Mouse (Mus musculus): ENCODE data around the gene Arl16. TPM values are rescaled to one million over a fixed set of nuclear protein-coding genes. Genes with fewer than 3 reads are reported as not detected.
A peak's percentile ranks its signal among the peaks of the same experiment; 100 is the strongest.

Arl16 gene
- total RNA-seq, 2 experiments from 2014 or later = 57.9 to 61.5 TPM

DNA sequence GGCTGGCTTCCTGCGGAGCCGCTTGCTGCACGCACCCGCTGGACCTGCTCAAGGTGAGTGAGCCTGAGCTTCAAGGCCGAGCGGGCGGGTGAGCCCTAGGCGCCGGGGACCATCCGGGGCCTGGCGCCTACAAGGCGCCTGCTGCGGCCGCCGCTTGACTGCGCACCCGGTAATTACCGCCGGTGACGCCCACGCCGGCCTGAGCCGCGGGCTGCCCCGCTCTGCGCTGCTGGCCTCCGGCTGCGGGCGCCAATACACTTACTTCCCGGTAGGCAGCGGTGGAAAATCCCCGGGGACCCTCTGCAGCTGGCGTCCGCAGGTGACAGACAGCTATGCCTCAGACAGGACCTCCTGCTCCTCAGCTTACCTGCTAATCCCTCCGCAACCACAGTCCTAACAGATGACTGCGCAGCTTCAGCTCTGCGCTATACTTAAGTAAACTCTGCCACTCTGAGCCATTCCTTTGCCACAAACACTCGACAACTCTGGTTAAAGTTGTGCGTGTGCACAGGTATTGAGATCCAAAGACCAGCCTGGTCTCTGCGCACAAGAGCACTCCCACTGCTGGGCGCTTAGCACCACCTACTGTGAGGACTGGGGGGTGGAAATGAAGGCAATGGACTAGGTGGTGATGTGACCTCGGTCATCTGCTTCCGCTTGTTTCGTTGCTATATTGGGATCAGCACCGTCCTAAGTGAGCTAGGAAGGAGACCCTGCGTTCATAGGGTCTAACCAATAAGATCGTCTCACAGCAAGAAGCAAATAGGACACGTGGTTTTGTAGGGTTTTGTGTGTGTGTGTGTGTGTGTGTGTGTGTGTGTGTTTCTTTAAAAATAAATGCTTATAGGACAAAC lies 24.8 kb upstream of the Arl16 start:
- DNase-seq (ENCODE audit: low spot score in 2 of 2) = peak; percentile 23 to 35

DNA sequence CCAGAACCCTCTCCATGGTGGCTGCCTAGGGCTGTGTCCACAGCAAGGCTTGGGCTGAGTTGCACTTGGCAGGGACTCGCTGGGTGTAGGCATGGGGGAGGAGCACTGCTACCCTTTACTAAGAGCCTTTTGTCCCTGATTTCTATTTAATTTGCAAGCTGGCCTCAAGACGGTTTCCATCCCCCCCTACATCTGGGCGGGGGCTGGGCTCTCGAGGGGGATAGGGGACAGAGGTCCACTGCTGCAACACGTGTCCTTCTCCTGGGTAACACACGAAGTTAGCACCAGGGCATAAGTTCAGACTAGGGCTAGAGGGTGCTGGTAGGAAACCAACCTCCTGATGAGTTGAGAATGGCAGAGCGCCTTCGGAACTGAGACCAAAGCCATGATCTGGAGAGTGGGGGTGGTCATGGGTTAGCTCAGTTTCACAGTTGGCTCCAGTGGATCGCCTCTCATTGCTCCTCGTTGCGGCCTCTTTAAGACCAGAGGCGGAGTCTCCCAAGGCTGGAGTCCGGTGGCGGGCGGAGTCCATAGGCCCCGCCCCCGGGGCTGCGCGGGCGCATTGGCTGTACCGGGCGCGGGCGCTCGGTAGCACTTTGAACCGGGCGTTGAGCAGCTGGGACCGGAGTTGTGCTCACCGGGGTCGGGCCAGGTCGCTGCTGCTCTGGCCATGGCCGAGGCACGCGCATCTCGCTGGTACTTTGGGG lies 24.1 kb upstream of the Arl16 start, which contains the start of gene Slc25a10:
Gene Slc25a10 (plus strand): TSS at position 524 of the 707 bp plus-strand sequence.
- DNase-seq (ENCODE audit: low spot score in 2 of 2) = peak; percentile 83 to 87

DNA sequence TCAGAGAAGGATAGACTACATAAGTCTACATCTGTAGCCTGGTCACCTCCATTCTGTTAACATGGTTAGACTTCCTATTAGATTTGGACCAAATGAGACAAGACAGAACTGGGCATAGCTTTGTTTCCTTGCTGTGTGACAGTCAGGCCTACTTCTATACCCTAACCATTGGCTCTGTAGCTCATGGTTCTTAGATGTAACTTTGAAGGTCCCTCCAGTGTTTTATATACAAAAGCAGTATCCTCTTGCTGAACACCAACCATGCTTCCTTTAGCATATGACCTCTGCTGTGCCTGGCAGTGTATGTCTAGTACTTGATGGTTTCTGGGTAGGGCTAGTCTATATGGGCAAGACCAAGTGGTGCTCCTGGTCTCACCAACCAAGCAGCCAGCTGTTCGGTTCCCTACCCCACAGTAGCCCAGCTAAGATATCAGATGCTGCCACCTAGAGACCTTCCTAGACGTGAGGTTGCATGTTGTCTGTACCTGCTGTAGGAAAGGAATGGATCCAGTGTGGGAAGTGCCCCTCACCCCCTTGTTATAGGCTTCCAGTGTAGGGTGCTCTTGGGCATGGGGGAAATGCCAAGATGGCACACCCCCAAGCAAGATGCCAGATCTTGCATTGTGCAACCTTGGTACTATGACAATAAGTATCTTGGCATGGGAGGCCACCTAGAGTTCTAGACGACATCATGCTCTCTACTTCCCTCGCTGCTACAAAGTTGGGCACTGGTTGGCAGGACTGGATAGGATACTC lies 23.1 kb upstream of the Arl16 start:
- peak; percentile 28 to 39 for DNase-seq (ENCODE audit: low spot score in 2 of 2)

DNA sequence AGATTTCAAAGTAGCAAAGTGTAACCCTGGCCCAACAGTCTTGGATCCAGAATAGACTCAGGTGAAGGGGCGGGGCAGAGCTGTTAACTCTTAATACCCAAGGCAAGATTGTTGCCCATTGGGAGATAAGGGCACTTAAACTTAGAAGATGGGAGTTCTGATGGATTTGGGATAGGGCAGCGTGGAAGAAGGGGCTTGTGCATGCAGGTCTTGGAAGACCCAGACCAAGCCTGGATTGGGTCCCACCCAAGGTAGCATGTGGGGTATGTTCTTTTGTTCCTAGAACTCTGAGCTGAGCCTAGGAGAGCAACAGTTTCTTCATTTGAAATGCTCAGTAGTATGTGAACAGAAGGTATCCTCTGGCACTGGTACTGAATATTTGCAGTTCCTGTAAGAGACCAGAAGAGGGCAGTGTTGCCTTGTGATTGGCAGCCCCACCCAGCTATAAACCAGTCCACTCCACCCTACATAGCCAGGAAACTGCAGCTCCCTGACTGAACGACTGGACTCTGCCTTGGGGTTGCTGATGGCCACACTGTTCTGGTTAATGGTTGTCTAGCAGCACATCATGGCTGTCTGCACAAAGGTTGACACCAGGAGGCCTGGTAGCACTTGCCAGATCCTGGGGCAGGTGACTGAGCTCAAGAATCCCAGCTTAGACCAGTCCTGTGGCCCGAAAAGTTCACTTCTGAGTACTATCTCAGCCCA lies 21.8 kb upstream of the Arl16 start:
- DNase-seq (ENCODE audit: low spot score in 2 of 2) = peak; percentile 63 to 74

DNA sequence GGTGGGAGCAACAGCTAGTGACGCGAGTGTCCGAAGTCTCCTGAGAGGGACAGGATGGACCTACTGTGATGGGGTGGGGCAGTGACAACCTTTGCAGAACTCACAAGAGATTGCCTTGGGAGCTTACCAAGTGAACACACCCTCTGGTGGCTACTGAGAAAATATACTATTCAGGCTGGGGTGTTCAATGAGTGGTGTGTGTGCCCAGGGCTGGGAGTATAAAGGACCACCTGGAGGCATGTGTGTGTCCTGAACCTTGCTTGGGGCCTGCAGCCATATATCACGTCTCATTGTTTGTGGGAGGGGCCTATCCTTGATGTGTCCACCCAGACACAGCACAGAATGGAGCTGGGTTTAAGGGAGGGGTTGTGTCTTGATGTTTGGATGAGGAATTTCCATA lies 21.1 kb upstream of the Arl16 start:
- DNase-seq (ENCODE audit: low spot score in 2 of 2) = no peak

DNA sequence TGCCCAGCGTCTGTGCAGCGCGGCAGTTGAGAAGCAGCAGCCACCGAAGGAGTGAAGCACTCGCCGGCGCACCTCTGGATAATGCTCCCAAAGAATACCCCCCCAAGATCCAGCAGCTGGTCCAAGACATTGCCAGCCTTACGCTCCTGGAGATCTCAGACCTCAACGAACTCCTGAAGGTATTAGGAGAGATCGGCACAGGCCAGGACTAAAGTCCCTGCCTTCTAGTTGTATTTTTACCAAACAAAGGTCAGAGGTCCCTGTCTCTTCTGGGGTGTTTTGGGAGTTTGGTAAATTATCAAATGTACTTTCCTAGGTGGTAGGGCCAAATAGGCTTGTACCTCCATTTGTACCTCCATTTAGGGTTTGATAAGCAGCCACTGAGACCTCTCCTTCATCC lies 17.8 kb upstream of the Arl16 start:
- no peak for DNase-seq (ENCODE audit: low spot score in 2 of 2)

DNA sequence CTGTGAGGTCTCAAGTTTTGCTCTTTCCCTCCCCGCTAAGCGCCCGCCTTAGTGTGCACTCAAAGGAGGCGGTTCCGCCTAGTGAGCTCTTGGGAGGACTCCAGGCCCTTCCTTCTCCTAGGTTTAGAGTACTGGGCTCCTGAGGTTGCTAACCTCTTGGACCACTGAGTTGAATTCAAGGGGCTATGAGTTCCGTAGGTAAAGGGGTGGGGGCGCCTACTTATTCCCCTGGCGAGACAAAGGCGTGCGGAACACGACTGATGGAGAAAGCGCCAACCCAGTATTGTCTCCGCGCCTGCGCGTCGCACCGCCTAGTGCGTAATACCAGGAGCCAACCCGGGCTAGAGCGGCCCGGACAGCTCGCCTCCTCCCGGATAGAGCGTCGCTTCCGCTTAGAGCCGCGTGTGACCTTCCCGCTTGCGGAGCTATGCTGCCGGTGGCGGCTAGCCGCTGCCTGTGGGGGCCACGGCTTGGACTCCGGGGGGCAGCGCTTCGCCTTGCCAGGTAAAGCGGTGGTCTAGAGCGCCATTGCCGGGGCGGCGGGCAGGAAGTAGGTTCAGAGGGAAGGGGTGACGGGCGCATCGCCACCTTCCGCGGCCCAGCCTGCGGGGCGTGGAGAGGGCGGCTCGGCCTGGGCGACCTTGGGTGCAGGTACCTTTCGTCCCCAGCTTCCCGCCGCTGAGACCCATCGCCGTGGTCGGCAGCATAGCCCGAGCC lies 17.0 kb upstream of the Arl16 start, which contains the start of gene Mrpl12:
Gene Mrpl12 (plus strand): TSS at position 349 of the 717 bp plus-strand sequence.
- peak; percentile 88 to 89 for DNase-seq (ENCODE audit: low spot score in 2 of 2)

DNA sequence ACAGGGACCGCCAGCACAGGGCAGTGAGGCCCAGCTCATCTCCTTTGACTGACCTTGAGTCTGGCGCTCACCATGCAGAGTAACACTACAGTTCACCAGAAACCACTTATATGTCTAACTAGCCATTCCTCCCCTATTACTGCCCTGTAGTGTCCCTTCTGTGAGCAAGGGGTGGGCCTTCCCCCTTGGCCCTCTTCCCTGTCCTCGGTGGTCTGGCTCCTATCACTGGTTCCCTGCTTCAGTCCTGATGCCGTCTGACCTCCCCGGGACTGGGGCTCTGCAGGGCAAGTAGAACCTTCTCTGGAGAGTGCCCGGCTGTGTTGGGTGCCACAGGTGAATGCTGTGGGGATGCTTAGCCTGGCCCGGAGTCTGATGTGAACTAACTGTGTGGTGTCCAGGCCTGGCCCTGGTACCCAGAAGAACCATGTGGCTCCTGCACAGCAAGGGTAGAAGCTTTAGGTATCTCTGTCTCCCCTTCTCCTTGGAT lies 16.1 kb upstream of the Arl16 start:
- no peak for DNase-seq (ENCODE audit: low spot score in 2 of 2)

DNA sequence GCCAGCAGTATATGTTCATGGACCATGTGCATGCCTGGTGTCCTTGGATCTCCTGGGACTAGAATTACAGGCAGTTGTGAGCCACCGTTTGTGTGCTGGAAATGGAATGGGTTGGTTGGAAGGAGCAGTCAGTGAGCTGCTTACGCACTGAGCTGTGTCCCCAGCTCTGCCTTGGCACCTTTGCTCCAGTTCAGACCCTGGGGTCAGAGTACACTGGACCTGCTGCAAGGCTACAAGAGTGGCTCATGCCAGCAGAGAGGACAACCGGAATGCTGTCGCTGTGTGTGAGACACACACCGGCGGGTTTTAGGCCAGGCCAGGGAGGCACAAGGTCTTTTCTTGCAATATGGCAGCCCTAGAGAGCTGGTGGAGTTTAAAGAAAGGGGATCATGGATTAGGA lies 4.6 kb upstream of the Arl16 start:
- no peak for DNase-seq (ENCODE audit: low spot score in 2 of 2)

DNA sequence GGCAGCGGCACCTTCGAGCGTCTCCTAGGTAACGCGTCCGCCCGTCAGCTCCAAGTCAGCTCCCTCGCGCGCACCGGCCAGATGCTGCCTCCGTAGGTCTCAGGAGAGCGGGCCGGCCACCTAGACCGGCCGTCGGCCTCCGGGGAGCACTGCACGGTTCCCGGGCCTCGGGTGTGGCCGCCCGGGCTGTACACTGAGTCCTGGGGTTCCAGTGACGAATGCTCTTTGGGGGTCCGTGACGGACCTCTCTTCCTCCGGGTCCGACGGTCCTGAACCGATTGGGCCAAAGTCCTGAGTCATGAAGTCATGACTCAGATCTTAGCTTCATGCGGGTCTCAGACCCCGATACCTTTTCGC lies 307 bp upstream of the Arl16 start:
- DNase-seq (ENCODE audit: low spot score in 2 of 2) = no peak

DNA sequence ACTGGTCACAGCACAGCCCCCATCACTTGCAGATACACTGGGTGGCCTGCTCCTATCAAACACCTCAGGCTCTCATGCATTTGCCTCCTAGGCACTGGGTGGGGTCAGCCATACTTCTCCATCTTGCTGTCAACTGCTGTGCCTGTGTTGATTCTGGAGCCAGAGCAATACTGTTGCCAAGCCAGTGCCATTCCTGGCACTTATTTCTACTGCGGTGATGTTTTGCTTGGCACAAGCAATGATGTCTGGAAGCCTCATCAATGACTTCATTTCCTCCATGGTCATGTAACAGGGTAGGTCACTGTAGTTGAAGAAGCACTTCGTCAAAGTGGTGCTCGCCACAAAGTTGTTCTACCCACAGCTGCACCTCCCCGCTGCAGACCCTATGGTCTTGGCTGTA lies 1.9 kb downstream of the Arl16 start:
- DNase-seq (ENCODE audit: low spot score in 2 of 2) = no peak

DNA sequence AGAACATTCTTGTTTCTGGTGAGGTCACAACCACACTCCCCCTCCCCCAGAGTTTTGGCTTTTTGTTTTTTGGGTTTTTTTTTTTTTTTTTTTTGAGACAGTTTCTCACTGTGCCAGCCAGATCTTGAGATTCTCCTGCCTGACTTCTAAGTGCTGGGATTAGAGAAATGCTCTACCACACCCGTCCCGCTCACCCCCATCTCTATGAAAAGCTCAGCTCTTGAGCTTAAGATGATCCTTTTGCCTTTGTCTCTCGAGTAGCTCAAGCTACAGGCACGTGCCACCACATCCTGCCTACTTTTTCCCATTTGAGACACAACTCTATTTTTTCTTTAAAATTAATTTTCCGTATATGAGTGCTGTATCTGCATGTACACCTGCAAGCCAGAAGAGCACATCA lies 3.0 kb downstream of the Arl16 start:
- no peak for DNase-seq (ENCODE audit: low spot score in 2 of 2)

DNA sequence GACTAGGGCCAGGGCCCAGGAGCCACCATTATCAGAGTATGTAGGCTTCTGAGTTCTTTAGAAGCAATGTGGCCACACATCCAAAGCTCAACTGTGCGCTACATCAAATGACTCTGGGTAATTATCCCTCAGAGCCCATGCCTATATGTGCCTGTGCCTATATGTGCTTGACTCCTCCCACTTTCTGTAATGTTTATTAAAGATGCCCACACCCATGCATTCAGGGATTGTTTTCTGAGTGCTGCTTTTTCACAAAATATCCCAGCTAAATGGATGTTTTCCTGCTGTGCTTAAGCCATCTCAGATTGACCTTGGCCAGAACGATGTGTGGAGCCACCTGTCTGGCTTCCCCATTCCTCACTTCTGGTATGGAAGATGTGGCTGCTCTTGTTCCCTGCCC lies 3.9 kb downstream of the Arl16 start:
- DNase-seq (ENCODE audit: low spot score in 2 of 2) = no peak

DNA sequence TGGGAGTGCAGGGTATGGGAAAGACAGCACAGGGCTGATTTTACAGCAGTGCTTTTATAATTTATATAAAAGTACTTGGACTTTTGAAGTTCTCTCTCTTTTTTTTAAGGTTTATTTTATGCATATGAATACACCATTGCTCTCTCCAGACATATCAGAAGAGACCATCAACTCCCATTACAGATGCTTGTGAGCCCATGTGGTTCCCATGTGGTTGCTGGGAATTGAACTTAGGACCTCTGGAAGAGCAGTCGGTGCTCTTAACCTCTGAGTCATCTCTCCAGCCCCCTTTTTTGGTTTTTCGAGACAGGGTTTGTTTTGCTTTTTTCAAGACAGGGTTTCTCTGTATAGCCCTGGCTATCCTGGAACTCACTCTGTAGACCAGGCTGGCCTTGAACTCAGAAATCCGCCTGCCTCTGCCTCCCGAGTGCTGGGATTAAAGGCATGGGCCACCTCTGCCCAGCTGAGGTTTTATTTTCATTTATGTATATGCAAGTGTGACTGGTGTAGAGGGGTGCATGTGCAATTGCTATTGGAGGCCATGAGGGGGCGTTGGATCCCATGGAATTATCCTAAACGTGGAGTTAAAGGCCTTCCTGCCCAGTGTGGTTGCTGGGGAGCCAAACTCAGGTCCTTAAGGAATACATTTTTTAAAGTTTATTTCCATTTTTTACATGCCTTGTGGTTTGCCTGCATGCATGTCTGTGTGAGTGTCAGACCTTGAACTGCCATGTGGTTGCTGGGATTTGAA lies 8.4 kb downstream of the Arl16 start:
- DNase-seq (ENCODE audit: low spot score in 2 of 2) = no peak

DNA sequence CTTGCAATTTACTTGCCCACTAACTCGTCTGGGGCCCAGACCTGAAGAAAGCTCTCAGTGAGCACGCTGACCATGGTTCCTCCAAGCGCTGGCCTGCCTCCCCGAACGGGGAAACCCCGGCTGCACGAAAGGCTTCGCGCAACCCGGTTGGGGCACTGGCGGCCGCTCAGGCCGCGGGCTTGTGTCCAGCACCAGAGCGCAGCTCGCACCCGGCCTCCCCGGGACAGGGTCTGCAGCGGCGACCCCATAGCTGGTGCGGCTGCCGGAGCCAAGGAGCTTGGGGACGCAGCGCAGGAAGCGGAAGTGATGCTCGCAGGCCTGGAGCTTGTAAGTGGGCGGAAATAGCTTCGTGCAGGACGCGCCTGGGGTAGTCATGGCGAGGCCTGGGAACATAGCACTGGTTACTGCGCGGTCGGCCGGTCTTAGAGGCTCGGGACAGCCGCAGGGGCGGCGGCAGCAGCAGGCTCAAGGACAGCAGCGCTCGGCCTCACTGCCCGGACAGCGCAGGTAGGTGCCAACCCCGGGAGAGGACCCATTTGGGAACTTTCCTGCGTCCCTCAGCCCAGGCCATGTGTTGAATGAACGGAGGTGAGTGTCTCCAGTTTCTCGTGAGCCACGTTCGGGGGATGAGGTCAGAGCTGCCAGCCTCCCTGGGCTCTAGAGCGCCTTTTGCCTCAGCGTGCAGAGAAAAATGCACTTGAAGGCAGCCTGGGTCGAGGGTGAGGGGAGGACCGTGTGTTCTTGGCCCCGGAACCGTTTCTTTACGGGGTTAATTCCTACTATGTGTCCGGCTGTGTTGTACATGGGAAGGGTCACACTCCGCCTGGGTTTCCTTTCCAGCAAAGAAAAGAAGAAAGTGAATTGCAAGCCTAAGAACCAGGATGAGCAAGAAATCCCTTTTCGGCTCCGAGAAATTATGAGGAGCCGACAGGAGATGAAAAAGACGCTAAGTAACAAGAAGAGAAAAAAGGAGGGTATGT lies 9.3 kb downstream of the Arl16 start, which contains the start of the genes Oxld1 and Ccdc137:
Gene Oxld1 (minus strand): TSS at position 297 of the 980 bp plus-strand sequence.
Gene Ccdc137 (plus strand): TSS at position 344 of the 980 bp plus-strand sequence.
- DNase-seq (ENCODE audit: low spot score in 2 of 2) = peak; percentile 79 to 81

DNA sequence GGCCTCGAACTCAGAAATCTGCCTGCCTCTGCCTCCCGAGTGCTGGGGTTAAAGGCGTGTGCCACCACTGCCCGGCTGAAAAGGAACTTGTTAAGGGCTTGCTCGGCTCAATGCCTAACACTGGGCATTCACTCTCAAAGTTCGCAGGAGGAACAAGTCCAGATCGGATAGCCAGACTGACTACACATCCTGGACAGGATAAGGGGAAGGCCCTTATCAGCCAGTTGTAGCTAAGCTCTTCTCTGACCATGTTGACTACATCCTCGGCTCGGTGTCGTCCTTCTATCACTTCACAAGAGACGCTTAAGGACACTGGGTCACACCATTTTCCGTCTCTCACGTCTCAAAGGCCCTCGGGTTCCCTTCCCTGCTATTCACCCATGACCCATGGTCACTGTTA lies 10.0 kb downstream of the Arl16 start:
- DNase-seq (ENCODE audit: low spot score in 2 of 2) = no peak

DNA sequence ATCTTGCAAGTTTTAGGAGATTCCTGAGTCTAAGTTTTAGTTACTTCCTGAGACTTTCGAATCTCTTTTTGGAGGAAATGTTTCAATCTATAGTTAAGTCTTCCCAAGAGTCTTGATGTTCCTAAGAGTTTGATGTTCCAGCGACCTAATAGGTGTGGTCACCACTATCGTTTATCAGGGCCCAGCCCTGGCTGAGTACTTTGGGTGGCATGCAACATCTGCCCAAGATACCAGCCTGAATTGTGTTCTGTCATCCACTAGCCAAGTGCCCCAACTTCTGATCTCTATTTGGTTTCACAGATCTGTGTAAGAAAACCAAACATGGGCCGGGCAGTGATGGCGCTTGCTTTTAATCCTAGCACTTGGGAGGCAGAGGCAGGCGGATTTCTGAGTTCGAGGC lies 12.0 kb downstream of the Arl16 start:
- DNase-seq (ENCODE audit: low spot score in 2 of 2) = no peak

DNA sequence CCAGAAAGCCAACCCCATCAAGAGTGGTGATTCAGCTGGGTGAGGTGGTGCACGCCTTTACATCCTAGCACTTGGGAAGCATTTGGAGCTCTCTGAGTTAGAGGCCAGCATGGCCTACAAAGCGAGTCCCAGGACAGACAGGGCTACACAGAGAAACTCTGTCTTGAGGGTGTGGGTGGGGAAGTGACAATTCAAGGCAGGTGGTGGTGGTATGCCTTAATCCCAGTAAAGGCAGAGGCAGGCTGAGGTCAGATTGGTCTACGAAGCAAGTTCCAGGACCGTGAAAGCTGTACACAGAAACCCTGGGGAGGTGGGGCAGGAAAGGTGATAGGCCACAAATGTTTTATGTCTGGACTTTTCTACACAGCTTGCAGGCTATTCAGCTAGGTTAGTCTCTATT lies 12.4 kb downstream of the Arl16 start:
- no peak for DNase-seq (ENCODE audit: low spot score in 2 of 2)

Data from layer of hippocampus, postnatal 10 days (tissue).